Mouse (Mus musculus) intestine, postnatal 0 days (tissue): Measurements from ENCODE around the gene Ss18l1. TPM values are rescaled to one million over a fixed set of nuclear protein-coding genes. Genes with fewer than 3 reads are reported as not detected.

ENCODE experiments used
- ATAC-seq: fragments of 200-750 bp; cut with Nextera tagmentation; 2 replicates; pipeline ENCODE4 v1.8.0; 2017; ENCODE audit warnings: mild to moderate bottlenecking, moderate TSS enrichment, moderate library complexity
- H3K27ac ChIP-seq: fragments of 300-500 bp; sonication (generic); 2 replicates; pipeline ENCODE4 v1.5.1; 2014; ENCODE audit warnings: mild to moderate bottlenecking, low read depth, low read length, moderate library complexity
- H3K27me3 ChIP-seq: fragments of 300-500 bp; sonication (generic); replicated peaks from 2 replicates; pipeline ENCODE4 v1.6.1; 2014; ENCODE audit warnings: low read length, mixed read lengths; ENCODE audit not compliant: control insufficient read depth, insufficient read depth
- H3K36me3 ChIP-seq: fragments of 300-500 bp; sonication (generic); 2 replicates; pipeline ENCODE4 v1.6.1; 2014; ENCODE audit warnings: mild to moderate bottlenecking, moderate library complexity; ENCODE audit not compliant: control insufficient read depth, insufficient read depth
- H3K4me1 ChIP-seq: fragments of 300-500 bp; sonication (generic); replicated peaks from 2 replicates; pipeline ENCODE4 v1.6.1; 2014; ENCODE audit warnings: antibody characterized with exemption, low read length, mixed read lengths; ENCODE audit not compliant: control insufficient read depth, insufficient read depth
- H3K4me2 ChIP-seq: fragments of 300-500 bp; sonication (generic); replicated peaks from 2 replicates; pipeline ENCODE4 v1.6.1; 2014; ENCODE audit warnings: low read depth, mild to moderate bottlenecking, moderate library complexity
- H3K4me3 ChIP-seq: fragments of 300-500 bp; sonication (generic); 2 replicates; pipeline ENCODE4 v1.5.1; 2014; ENCODE audit warnings: low read depth, low read length
- H3K9ac ChIP-seq: fragments of 300-500 bp; sonication (generic); 2 replicates; pipeline ENCODE4 v1.6.1; 2014; ENCODE audit warnings: mild to moderate bottlenecking, low read depth, low read length
- H3K9me3 ChIP-seq: fragments of 300-500 bp; sonication (generic); 2 replicates; pipeline ENCODE4 v1.6.1; 2016; ENCODE audit warnings: mixed run types; ENCODE audit not compliant: control insufficient read depth
- CTCF ChIP-seq: sonication (generic); IDR thresholded peaks from 2 replicates; pipeline ENCODE4 v1.5.1; 2016; ENCODE audit warnings: low read depth, mild to moderate bottlenecking, control low read depth, antibody characterized with exemption, moderate library complexity
- WGBS: fragments of 180-500 bp; shearing (Covaris S2); extraction: QIAGEN DNeasy Blood & Tissue Kit; methylation state at CpG from one replicate; pipeline ENCODE4 v1.1.7; 2014; 5-methylcytosine and 5-hydroxymethylcytosine counted together
- polyA plus RNA-seq: library from polyadenylated mRNA; unstranded; fragments of >200 nt; fragmentation: Nextera tagmentation; extraction: Ambion mirVana; gene quantifications from 2 replicates; pipeline ENCODE4 v1.2.1, GENCODE M21; 2015

Ss18l1 gene
- polyA plus RNA-seq, 1 experiment from 2014 or later, result 1.2 TPM

DNA sequence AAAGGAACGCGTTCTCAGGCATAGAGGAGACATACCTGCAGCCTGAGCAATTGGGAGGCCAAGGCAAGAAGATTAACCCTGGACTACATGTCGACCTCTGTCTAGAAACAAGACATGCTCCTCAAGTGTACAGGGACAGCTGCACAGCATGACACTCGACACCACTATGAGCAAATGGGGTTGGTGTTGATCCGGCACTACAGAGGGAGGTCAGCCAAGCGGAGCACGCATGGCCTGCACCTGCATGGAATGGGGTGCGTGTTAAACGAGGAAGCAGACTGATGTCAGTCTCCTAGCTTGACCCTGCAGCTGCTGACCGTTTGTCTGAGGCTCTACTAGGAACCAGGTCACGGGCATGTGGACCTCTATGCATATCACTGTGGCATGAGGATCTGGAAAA, 48.0 kb downstream of the Ss18l1 start:
- no peak overlapping the region for H3K4me3 ChIP-seq
- no peaks in the 10 kb centered on the region for H3K27me3 ChIP-seq
- H3K9ac ChIP-seq, result no peak overlapping the region
- no peaks in the 10 kb centered on the region for H3K36me3 ChIP-seq
- H3K9me3 ChIP-seq, result no peaks in the 10 kb centered on the region
- ATAC-seq, result no peak
- no peak overlapping the region for H3K27ac ChIP-seq
- 67% methylated on average over 11 of the region's 11 CpGs for WGBS
- H3K4me1 ChIP-seq, result no peaks in the 10 kb centered on the region
- no peak overlapping the region for H3K4me2 ChIP-seq
- TF ChIP-seq CTCF, result no peak

DNA sequence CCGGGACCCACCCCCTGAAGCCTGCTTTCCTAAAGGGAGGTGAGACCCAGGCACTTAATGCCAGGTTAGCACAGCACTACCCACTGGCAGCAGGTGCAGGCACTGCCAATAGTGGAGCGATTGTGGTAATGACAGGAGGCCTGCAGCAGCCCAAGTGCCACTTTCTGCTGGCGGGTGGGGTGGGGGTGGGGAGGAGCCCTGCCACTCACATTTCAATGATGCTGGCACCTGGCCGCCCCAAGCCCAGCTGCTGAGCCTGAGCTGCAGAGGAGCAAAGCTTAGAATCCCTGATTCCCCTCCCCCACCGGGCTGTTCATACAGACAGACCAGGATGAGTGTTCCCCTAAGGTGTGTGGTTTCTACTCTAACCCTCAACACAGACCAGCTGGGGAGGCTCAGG, 53.4 kb downstream of the Ss18l1 start:
- Histone ChIP-seq H3K9ac (no peak overlapping the region), H3K36me3 (no peaks in the 10 kb centered on the region), H3K4me3 (no peak overlapping the region), H3K4me1 (no peaks in the 10 kb centered on the region), H3K27ac (no peak overlapping the region), H3K4me2 (no peak overlapping the region), H3K9me3 (no peaks in the 10 kb centered on the region), H3K27me3 (peaks cover 19% of the 10 kb centered on the region)
- ATAC-seq, result no peak
- 35% methylated on average over 5 of the region's 5 CpGs for WGBS
- no peak for TF ChIP-seq CTCF

- ATAC-seq, result no peak
- peaks cover 37% of the 10 kb centered on the region for H3K27me3 ChIP-seq
- H3K4me2 ChIP-seq, result no peak overlapping the region
- H3K4me1 ChIP-seq, result no peaks in the 10 kb centered on the region
- no peak overlapping the region for H3K4me3 ChIP-seq
- WGBS, result 48% methylated on average over 3 of the region's 3 CpGs
- H3K9ac ChIP-seq, result no peak overlapping the region
- no peaks in the 10 kb centered on the region for H3K9me3 ChIP-seq
- no peaks in the 10 kb centered on the region for H3K36me3 ChIP-seq
- TF ChIP-seq CTCF, result no peak
- H3K27ac ChIP-seq, result no peak overlapping the region
Observed at GRCm38 (mm10) chr2:180097585-180097984, 55.3 kb downstream of the Ss18l1 start.

DNA sequence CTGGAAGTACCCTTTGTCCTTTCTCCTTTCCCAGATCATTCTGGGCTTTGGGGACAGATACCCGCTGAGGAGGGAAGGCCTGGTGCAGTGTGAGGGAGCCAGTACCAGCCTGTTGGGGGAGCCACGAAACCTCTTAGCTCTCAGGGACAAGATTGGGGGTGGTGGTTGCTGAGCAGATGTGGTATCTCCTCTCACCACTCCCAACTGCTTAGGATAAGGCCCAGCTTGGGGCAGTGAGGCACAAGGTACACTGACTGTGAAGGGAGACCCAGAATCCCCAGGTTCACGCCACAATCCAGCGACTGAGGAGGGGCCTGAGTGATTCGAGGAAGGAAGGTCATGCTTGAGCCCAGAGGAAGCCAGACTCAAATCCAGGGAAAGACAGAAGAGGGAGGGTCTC, 55.9 kb downstream of the Ss18l1 start:
- no peak overlapping the region for H3K4me3 ChIP-seq

GRCm38 (mm10) chr2:180099529-180099928, 57.2 kb downstream of the Ss18l1 start:
- H3K4me2 ChIP-seq, result no peak overlapping the region; the same call in 1 of the 2 replicates
- H3K9ac ChIP-seq, result no peak overlapping the region
- TF ChIP-seq CTCF, result no peak
- no peak overlapping the region for H3K4me3 ChIP-seq
- no peaks in the 10 kb centered on the region for H3K9me3 ChIP-seq
- H3K36me3 ChIP-seq, result no peaks in the 10 kb centered on the region
- no peak for ATAC-seq
- WGBS, result 4% methylated on average over 15 of the region's 15 CpGs
- H3K27ac ChIP-seq, result no peak overlapping the region
- H3K27me3 ChIP-seq, result peaks cover 56% of the 10 kb centered on the region
- H3K4me1 ChIP-seq, result no peaks in the 10 kb centered on the region

More for the DNA sequence above, 55.9 kb downstream of the Ss18l1 start:
- no peak for ATAC-seq
- Histone ChIP-seq H3K9me3 (no peaks in the 10 kb centered on the region), H3K9ac (no peak overlapping the region), H3K36me3 (no peaks in the 10 kb centered on the region), H3K27me3 (peaks cover 43% of the 10 kb centered on the region), H3K27ac (no peak overlapping the region), H3K4me2 (no peak overlapping the region), H3K4me1 (no peaks in the 10 kb centered on the region)
- no peak for TF ChIP-seq CTCF
- WGBS, result 32% methylated on average over 5 of the region's 5 CpGs

GRCm38 (mm10) chr2:180103151-180103977, 61.1 kb downstream of the Ss18l1 start:
- Histone ChIP-seq H3K9me3 (no peaks in the 10 kb centered on the region), H3K27me3 (peaks cover 65% of the 10 kb centered on the region), H3K4me3 (peak overlapping the region; percentile 50), H3K4me1 (no peaks in the 10 kb centered on the region), H3K9ac (no peak overlapping the region), H3K27ac (no peak overlapping the region), H3K36me3 (no peaks in the 10 kb centered on the region), H3K4me2 (peak overlapping the region; percentile 96)
- 1% methylated on average over 56 of the region's 57 CpGs for WGBS
- no peak for TF ChIP-seq CTCF
- ATAC-seq, result no peak
